Mouse (Mus musculus): ENCODE results near the gene Gtf2f2. TPM values are rescaled to one million over a fixed set of nuclear protein-coding genes. Genes with fewer than 3 reads are reported as not detected.

The Gtf2f2 gene
- total and polyA plus RNA-seq, 3 experiments: 57.6 to 71.2 TPM; not detected in 1

- TF ChIP-seq CHD1 (IDR thresholded peaks at IDR 0.05; ENCODE audit: low read depth, low read length) (no peak), TCF12 (IDR thresholded peaks at IDR 0.05; ENCODE audit: low read depth, low read length) (no peak), CHD2 (IDR thresholded peaks at IDR 0.05; ENCODE audit: low read length) (no peak), USF1 (IDR thresholded peaks at IDR 0.05; ENCODE audit: low read depth, low read length) (no peak), ETS1 (IDR thresholded peaks at IDR 0.05; ENCODE audit: low read depth, low read length) (no peak), GATA1 (IDR thresholded peaks at IDR 0.05; ENCODE audit: low read depth, low read length) (no peak), EP300 (IDR thresholded peaks at IDR 0.05; ENCODE audit: low read depth in 1 of 2, low read length in 2 of 2) (no peak), SIN3A (IDR thresholded peaks at IDR 0.05; ENCODE audit: low read length) (no peak), POLR2AphosphoS5 (IDR thresholded peaks at IDR 0.05; ENCODE audit: borderline replicate concordance, low read depth, low read length) (no peak), POLR2AphosphoS2 (IDR thresholded peaks at IDR 0.05; ENCODE audit: low read length) (no peak), ZKSCAN1 (IDR thresholded peaks at IDR 0.05; ENCODE audit: low read depth, low read length) (no peak), ZNF384 (IDR thresholded peaks at IDR 0.05; ENCODE audit: low read depth, low read length) (no peak)
These were observed 41.3 kb upstream of the Gtf2f2 start for GRCm38 (mm10) chr14:76051966-76052365.

GRCm38 (mm10) chr14:76045767-76046166 is 35.1 kb upstream of the Gtf2f2 start:
- Histone ChIP-seq H3K9me3 (replicated peaks; ENCODE audit: insufficient read depth, low read length) (no peaks in the 10 kb centered on the region), H3K4me1 (ENCODE audit: control insufficient read depth in 1 of 2, insufficient read depth in 2 of 2, low read length in 2 of 2) (no peaks in the 10 kb centered on the region), H3K27ac (ENCODE audit: control insufficient read depth, low read depth, low read length) (no peak overlapping the region), H3K36me3 (ENCODE audit: control insufficient read depth in 1 of 2, insufficient read depth in 2 of 2, low read length in 2 of 2) (no peaks in the 10 kb centered on the region), H3K4me3 (ENCODE audit: control insufficient read depth in 1 of 2, insufficient read depth in 1 of 2, low read depth in 2 of 2, low read length in 2 of 2) (no peak overlapping the region), H3K9ac (ENCODE audit: control insufficient read depth, low read depth, low read length, poor library complexity, severe bottlenecking) (no peak overlapping the region), H3K79me2 (ENCODE audit: control insufficient read depth, insufficient read depth, low read length, poor library complexity) (no peaks in the 10 kb centered on the region), H3K27me3 (ENCODE audit: control insufficient read depth in 1 of 2, insufficient read depth in 2 of 2, low read length in 2 of 2) (peaks cover 8 to 15% of the 10 kb centered on the region in 2 experiments)
- TF ChIP-seq MAX (IDR thresholded peaks at IDR 0.05; ENCODE audit: low read length) (no peak), MAFK (IDR thresholded peaks at IDR 0.05; ENCODE audit: borderline replicate concordance, low read depth, low read length) (no peak), RAD21 (IDR thresholded peaks at IDR 0.05; ENCODE audit: low read depth, low read length) (no peak), MEF2A (IDR thresholded peaks at IDR 0.05; ENCODE audit: extremely low read depth, insufficient replicate concordance, low read depth, low read length, poor library complexity, severe bottlenecking) (no peak), CTCF (IDR thresholded peaks at IDR 0.05 in 2 of 3, conservative IDR thresholded peaks at IDR 0.05 in 1 of 3; ENCODE audit: control insufficient read depth in 1 of 3, insufficient read depth in 1 of 3, low read depth in 2 of 3, low read length in 3 of 3, poor library complexity in 1 of 3, severe bottlenecking in 1 of 3) (no peak), TAL1 (IDR thresholded peaks at IDR 0.05; ENCODE audit: low read length) (no peak), SIN3A (IDR thresholded peaks at IDR 0.05; ENCODE audit: low read length) (no peak), ZNF384 (IDR thresholded peaks at IDR 0.05; ENCODE audit: low read depth, low read length) (no peak), POLR2AphosphoS5 (IDR thresholded peaks at IDR 0.05; ENCODE audit: borderline replicate concordance, low read depth, low read length) (no peak), CHD1 (IDR thresholded peaks at IDR 0.05; ENCODE audit: low read depth, low read length) (no peak), MYB (IDR thresholded peaks at IDR 0.05; ENCODE audit: low read depth, low read length) (no peak), ELF1 (IDR thresholded peaks at IDR 0.05; ENCODE audit: low read depth, low read length) (no peak)
- no peak for DNase-seq (ENCODE audit: low read depth, low spot score)

More at GRCm38 (mm10) chr14:76051966-76052365, 41.3 kb upstream of the Gtf2f2 start:
- Histone ChIP-seq H3K9me3 (replicated peaks; ENCODE audit: insufficient read depth, low read length) (no peaks in the 10 kb centered on the region), H3K27me3 (ENCODE audit: control insufficient read depth in 1 of 2, insufficient read depth in 2 of 2, low read length in 2 of 2) (peaks cover 0 to 4% of the 10 kb centered on the region in 2 experiments; a peak in 3 of 4 replicates), H3K4me3 (ENCODE audit: control insufficient read depth in 1 of 2, insufficient read depth in 1 of 2, low read depth in 2 of 2, low read length in 2 of 2) (no peak overlapping the region), H3K9ac (ENCODE audit: control insufficient read depth, low read depth, low read length, poor library complexity, severe bottlenecking) (no peak overlapping the region), H3K27ac (ENCODE audit: control insufficient read depth, low read depth, low read length) (no peak overlapping the region), H3K4me1 (ENCODE audit: control insufficient read depth in 1 of 2, insufficient read depth in 2 of 2, low read length in 2 of 2) (peaks cover 0 to 7% of the 10 kb centered on the region in 2 experiments; a peak in 1 of 4 replicates), H3K79me2 (ENCODE audit: control insufficient read depth, insufficient read depth, low read length, poor library complexity) (no peaks in the 10 kb centered on the region), H3K36me3 (ENCODE audit: control insufficient read depth in 1 of 2, insufficient read depth in 2 of 2, low read length in 2 of 2) (peaks cover 0 to 5% of the 10 kb centered on the region in 2 experiments; a peak in 2 of 4 replicates)
- no peak for DNase-seq (ENCODE audit: low read depth, low spot score)

All from MEL (cell line).